Mouse (Mus musculus) cerebellum, postnatal 10 days (tissue): ENCODE measurements around the gene Trim46.

Experiments
- DNase-seq, 2 experiments: peaks; one replicate each; pipeline ENCODE4 v3.0.0; 2021; ENCODE audit warnings: mixed read lengths in 2 of 2

Trim46 gene

DNA sequence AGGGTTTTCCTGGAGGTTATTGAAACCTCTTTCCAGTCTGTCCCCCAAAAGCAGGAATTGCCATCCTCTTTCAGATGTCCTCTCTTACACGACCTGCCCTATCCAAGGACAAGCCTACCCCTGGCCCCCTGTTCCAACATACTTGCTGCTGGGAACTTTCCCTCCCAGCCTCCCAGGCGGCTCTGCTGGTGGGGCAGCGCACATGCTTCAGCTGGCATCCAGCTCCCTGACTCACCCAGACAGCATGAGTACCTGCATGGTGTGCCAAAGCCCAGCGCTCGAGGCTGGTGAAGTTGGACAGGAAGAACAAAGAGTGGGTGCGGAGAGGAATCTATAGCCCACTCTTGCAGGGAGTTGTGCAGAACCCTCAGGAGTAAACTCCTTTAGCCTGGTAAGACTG lies 24.8 kb upstream of the Trim46 start:
- peak; percentile 69 to 70 for DNase-seq

GRCm38 (mm10) chr3:89270051-89270755 lies 24.1 kb upstream of the Trim46 start, which contains the start of gene Slc50a1:
Gene Slc50a1, minus strand, starts transcription at chr3:89270570.
- DNase-seq: peak; percentile 95 to 96

DNA sequence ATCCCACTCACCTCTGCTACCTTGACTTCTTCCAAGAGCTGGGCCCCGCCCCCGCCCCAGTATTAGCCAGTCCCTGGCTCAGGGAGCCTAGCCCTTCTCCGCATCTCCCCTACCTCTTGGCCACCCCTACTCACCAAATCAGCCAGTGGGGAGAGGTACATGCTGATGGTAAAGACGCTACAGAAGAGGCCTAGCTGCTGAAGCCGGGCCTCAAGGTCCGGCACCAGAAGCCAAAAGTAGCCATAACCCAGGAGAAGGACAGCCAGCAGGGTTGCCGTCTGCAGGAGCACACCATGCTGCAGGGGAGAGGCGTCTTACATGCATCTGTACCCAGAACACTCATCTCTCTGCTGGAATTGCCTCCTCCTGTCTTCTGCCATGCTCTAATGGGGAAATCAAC lies 22.8 kb upstream of the Trim46 start:
- DNase-seq: no peak

- DNase-seq: peak; percentile 86
These were observed 20.4 kb upstream of the Trim46 start for GRCm38 (mm10) chr3:89266439-89266893.

DNA sequence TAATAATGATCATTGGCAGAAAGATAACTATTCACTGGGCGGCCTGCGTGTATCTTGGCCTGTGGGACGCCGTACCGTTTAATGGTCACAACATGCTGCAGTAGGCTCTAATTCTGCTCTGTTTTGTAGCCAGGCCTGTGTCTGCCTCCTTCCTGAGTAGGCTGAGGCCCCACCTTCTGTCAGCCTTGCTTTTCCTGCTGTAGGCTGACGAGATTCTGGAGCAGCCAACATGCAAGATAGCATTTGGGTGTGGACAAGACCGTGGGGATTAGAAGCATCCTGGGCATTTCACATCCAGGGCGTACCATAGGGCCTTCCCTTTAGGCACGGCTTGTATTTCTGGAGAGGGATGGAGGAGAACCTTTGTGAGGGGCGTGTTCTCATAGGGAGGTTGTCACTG lies 16.3 kb upstream of the Trim46 start:
- DNase-seq: no peak

DNA sequence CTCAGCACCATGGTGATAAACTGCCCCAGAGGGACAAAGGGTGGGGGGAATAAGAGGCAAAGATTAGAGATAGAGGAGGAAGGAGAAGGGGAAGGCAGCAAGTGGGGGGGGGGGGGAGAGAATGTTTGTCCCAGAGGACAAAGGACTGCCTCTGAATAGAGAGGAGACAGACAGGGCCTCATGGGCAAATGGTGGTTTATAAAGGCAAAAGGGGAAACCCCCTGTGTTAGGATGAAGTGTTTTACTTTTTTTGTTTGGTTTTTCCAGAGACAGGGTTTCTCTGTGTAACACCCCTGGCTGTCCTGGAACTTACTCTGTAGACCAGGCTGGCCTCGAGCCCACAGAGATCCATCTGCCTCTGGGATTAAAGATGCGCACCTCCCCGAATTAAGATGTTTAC lies 14.1 kb upstream of the Trim46 start:
- no peak for DNase-seq

- DNase-seq: no peak
These were observed 13.0 kb upstream of the Trim46 start, which contains the start of gene Dpm3 for GRCm38 (mm10) chr3:89259076-89259475. Gene Dpm3, plus strand, starts transcription at chr3:89259358.

DNA sequence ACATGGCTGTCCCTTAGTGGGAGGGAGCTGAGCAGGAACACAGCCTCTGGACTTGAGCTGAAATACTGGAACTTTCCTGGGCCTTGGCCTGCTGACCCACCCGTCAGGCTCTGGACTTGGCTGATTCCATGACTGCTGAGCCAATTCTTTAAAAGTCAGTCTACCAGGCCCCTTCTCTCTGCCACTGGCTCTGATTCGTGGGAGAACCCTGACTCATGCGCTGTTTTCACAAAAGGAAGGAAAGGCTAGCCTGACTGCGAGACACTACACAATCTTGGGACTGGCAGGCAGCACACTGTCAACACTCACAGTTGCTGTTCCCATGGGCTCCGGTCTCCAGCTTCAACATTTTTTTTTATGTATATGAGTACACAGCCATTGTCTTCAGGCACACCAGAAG lies 10.1 kb upstream of the Trim46 start:
- no peak for DNase-seq

GRCm38 (mm10) chr3:89254994-89255393 lies 8.9 kb upstream of the Trim46 start:
- DNase-seq: no peak

- peak in 1 of 2 experiments; percentile 37 for DNase-seq
These were observed 5.3 kb upstream of the Trim46 start for GRCm38 (mm10) chr3:89251365-89251895.

GRCm38 (mm10) chr3:89250435-89251040 lies 4.4 kb upstream of the Trim46 start:
- peak; percentile 83 to 88 for DNase-seq

- DNase-seq: no peak
These were observed 1.4 kb upstream of the Trim46 start for GRCm38 (mm10) chr3:89247466-89247865.

DNA sequence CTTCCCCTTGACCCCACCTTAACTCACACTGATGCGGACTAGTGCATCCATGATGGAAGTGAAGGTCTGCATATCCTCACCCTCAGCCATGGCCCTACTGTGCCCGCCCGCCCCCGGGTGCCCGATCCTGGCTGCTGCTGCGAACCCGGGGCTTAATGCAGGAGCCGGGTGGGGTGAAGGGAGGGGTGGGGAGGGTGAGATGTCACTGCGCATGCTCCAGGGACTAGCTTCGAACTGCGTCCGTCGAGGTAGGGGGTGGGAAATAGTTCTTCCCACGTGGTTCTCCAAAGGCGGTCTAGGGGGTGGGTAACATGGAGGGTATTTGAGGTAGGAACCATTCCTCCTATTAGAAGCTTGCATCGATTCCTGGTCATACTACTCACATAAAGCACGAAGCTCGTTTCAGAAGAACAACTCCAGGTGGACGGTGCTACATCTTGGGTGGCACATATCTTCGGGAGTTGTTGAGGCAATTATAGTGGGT lies 379 bp downstream of the Trim46 start, which contains the start of gene Krtcap2:
Gene Krtcap2, plus strand, starts transcription at position 279 of the 484 bp plus-strand sequence.
- DNase-seq: peak; percentile 89 to 90

- DNase-seq: peak; percentile 97
These were observed 974 bp downstream of the Trim46 start for GRCm38 (mm10) chr3:89244982-89245687.

- DNase-seq: peak; percentile 81 to 84
These were observed 1.7 kb downstream of the Trim46 start for GRCm38 (mm10) chr3:89244158-89244981.

DNA sequence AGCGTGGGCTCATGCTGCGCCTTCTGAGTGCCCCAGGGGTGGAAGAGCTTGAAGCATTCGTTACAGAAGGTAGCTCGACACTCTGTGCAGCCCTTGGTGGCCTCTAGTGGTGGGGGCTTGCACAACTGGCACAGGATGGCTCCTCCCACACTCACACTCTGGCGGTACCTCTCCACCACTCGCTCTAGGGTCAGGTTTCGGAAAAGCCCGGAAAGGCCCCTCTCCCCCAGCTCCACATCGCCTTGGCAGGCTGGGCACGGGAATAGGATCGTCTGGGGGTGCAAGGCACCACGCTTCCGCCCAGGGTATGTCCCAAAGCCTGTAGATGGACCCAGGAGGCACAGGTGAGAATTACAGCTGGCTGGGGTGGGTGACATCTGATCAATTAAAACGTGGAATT lies 2.5 kb downstream of the Trim46 start:
- peak; percentile 67 to 69 for DNase-seq

DNA sequence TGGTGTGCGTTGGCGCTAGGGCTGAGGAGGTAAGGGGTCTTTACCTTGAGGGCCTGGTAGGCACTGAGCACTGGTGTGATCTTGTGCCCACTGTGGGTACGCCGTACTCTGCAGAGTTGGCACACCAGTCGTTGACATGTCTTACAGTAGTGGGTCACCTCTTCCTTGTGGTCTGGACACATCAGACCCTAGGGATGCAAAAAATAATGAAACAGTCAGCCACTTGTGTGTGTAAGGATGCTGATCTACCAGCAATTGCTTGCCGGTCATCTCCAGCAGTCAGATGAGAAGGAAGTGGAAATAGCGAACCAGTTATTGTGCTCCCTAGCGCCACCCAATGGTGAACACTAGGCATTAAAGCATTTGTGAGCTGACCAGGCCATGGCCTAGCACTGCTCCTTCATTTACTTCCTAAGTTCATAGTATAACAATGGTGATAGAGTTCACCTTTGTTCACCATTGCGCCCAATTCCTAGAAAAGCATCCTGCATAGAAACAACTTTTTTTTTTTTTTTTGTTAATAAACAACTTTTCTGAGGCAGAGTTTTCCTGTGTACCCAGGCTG lies 3.7 kb downstream of the Trim46 start:
- peak; percentile 83 to 91 for DNase-seq

DNA sequence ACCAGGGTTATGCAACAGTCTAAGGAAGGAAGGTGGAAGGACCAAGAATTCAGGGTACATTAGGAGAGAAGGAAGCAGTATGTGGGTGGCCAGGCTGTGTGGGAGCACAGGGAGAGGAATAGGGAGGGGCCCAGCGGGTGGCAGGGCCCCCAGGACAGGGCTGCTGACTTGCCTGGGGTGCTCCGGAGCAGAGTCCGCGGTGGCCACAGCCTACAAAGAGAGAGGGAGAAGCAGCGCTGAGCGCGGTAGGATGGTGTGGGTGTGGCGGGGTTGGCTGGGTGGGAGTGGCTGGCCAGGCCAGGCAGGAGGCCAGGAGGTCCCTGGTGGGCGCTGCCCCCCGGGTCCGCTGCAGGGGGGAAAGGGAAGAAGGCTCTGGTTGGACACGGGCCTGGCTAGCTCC lies 7.6 kb downstream of the Trim46 start:
- DNase-seq: no peak

DNA sequence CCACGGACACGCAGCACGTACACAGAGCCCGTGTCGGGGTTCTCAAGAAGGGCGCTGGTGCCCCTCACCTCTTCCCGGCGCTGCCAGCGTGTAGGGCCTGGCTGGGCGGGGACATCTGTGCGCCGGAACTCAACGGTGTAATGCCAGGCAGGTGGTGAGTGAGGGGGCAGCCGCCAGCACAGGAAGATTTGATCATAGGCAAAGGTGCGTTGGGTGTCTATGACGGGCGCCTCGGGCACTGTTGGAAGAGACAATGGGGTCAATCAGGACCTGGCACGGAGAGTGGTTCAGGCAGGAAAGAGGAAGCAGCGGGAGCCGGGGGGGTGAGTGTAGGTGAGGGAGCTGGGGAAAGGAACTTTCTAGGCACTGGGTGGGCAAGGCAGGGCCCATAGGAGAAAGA lies 8.4 kb downstream of the Trim46 start:
- no peak for DNase-seq

DNA sequence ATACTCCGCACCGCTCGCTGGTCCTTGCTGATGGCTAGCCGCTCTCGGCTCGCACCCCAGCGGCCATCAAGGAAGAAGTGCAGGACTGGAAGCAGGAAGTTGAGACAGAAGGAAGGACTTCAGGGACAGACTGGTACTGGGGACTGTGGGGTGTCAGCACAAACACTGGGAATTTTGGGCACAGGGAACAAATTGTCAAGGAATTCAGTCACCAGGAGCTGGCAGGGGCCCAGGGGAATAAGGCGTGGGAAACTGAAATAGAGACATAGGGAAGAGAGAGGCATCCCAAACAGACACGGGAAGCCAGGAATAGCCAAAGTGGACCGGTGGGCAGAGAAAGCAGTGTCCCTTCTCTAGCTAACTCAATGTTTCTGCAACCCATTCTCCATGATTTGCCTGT lies 9.6 kb downstream of the Trim46 start:
- DNase-seq: no peak

DNA sequence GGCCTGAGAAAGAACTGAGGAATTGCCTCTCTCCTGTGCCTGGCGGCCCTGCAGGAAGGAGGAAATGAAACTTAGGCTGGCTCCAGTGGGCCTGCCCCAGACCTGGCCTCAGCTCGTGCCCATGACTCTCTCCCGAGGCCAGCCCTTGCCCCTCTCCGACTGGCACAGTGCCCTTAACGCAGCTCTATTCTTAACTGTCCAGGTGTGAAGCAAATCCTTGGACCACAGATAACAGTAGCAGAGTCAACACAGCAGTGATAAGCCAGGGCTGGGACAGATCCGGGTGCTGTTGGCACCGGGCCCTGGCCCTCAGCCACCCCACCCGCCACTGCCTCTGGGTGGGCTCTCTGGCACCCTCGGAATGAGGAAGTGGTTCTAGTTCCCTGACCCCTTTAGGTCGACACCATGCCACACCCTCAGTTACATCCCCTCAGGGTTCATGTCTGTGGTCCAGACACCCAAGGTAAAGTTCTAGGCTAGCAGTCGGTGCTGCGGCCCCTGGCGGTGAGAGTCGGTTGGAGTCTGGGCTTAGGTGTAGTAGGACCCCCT lies 12.5 kb downstream of the Trim46 start:
- no peak for DNase-seq

GRCm38 (mm10) chr3:89232614-89233013 lies 13.5 kb downstream of the Trim46 start:
- no peak for DNase-seq
